Mouse (Mus musculus) liver, embryonic 14.5 days (tissue): Measurements from ENCODE around the gene Clk1.

Experiments used
- CTCF ChIP-seq: IDR thresholded peaks from 2 replicates; pipeline ENCODE4 v1.5.1; 2016; ENCODE audit warnings: antibody characterized with exemption, low read depth, control low read depth
- EP300 ChIP-seq: IDR thresholded peaks from 2 replicates; pipeline ENCODE4 v1.6.1; 2016; ENCODE audit warnings: antibody characterized with exemption, low read depth

DNA sequence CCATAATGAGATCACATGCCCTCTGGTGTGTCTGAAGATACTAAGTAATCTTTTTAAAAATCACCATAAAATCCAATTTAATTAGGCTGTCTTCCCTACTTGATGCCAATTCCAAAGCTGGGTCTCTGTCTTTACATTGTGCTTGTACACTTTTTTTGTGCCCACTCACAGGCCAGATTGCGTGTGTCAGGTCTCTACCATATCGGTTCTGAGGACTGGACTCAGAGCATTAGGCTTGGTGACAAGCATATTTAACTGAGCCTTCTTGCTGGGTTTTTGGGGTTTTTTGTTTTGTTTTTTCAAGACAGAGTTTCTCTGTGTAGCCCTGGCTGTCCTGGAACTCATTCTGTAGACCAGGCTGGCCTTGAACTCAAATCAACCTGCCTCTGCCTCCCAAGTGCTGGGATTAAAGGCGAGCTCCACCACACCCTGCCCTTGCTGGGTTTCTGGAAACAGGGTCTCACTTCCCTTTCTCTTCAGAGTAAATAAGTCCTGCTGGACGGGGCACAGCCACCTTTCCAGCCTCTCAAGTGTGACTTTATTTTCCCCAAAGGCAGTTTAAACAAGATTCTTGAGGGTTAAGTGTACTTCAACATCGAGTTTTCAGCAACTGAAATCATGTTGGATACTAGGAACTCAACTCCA is 14.2 kb downstream of the Clk1 start:
- TF ChIP-seq CTCF (no peak), EP300 (no peak)
